Mouse (Mus musculus) left cerebral cortex, postnatal 10 days (tissue): Measurements from ENCODE around the gene Olfr1029. TPM values are rescaled to one million over a fixed set of nuclear protein-coding genes. Genes with fewer than 3 reads are reported as not detected.
"Not testable (repeated sequence)": the region's sequence is repeated elsewhere in the genome, so short reads cannot be mapped to it uniquely, and the experiment has no call there.

ENCODE experiments used
- DNase-seq, 2 experiments: peaks; one replicate each; pipeline ENCODE4 v3.0.0; 2021 to 2022; ENCODE audit warnings: low spot score in 2 of 2, mixed read lengths in 1 of 2; ENCODE audit errors: extremely low spot score in 1 of 2
- intact Hi-C: fragments of 180-260 bp; cut with DNase I; formaldehyde crosslinking; loops from one replicate; pipeline ENCODE4 v1.15.1; 2025
- total RNA-seq, 2 experiments: library from RNA; stranded (reverse); gene quantifications; 2 replicates each; pipeline ENCODE4 v1.2.3; 2021

The Olfr1029 gene
- not detected for total RNA-seq

DNA sequence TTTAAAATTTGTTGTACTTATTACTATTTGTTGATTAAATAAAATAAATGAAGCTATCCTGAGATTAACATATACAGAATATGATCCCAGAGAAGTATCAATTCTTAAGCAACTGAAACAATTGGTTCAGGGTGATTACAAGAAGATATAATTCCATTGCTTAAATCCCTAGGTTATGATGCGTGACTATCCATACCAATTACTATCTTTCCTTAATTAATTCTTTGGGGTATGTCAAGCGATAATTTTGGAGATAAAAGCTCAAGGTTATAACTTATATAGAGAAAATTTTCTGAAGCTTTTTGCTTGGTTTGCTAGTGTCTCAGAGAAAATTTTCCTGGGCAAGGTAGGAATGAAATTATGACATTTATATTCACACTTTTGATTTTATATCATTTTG lies at the start of gene Olfr1029:
Gene Olfr1029, plus strand, starts transcription at position 301 of the 400 bp plus-strand sequence.
- no peak for DNase-seq
- intact Hi-C loops, result no loop called here

DNA sequence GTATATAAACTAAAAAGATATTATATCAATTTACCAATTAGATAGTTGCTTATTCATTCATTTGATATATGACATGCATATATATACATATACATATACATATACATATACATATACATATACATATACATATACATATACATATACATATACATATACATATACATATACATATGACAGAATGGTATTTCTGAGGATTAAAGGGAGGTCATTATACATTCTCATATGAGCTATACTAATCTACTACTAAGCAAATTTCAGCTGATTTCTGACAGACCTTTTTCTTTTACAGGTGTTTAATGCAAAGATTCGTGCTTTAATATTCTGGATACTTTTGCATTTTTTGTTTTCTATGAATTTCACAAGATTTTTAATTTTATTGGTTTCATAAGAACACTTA lies 23.6 kb upstream of the Olfr1029 start, which contains the start of gene Olfr1028:
Gene Olfr1028, plus strand, starts transcription at position 301 of the 400 bp plus-strand sequence.
- DNase-seq, result no peak
- intact Hi-C loops, result no loop called here

DNA sequence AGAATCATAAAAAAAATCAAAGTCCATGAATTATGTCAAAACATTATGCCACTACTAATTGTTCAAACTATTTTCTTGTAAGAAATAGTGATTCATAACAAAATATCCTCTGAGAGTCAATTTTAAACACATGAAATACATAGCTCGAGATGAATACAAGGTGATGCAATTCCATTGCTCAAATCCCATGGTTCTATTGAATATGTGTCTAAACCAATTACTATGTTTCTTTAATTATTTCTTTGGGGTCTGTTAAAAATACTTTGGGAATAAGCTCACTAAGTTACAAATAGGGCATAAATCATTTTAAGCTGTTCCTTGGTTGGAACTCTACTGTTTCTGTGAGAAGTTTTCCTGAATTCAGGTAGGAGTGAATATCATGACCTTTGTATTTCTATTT lies 5.3 kb downstream of the Olfr1029 start, which contains the start of gene Olfr1030:
Gene Olfr1030, plus strand, starts transcription at position 301 of the 400 bp plus-strand sequence.
- DNase-seq, result no peak
- intact Hi-C loops, result no loop called here

DNA sequence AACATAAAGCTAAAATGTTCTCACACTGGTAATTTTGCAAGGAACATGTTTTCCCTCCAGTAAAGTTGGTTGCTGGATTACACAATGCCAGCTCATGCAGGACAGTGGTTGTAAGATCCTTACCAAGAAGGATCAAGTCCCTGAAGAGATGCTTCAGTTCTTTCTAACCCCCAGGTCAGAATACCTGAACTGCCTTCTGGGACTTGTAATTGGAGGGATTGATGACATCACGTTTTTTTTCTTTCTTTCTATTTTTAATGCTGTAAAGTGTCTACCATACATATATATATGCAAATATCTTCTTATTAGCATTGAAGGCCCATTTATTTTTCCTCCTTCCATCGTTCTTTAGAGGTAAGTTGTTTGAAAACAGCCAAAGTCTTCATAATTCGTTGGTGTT lies 16.3 kb downstream of the Olfr1029 start, which contains the start of gene Olfr1031:
Gene Olfr1031, plus strand, starts transcription at position 301 of the 400 bp plus-strand sequence.
- no peak for DNase-seq
- intact Hi-C loops, result no loop called here

DNA sequence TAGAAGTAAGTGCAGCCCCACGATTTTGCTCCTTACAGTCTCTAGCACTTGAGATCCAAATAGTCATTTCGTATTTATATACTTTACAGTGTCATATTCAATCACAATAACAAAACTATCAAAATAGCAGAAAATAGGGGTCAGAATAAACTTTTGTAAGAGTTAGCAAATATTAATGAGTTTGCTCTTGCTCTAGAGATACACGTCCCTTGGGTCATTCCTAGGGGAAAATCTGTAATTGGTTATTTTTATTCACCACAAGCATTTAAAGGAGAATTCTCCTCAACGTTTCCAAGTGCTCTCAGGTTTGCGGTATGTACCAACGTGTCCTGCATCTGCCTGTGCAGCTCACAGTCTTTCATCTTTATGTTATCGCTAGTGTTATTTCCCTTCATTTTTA lies 31.5 kb downstream of the Olfr1029 start, which contains the start of gene Olfr1032:
Gene Olfr1032, plus strand, starts transcription at position 301 of the 400 bp plus-strand sequence.
- intact Hi-C loops, result no loop called here

DNA sequence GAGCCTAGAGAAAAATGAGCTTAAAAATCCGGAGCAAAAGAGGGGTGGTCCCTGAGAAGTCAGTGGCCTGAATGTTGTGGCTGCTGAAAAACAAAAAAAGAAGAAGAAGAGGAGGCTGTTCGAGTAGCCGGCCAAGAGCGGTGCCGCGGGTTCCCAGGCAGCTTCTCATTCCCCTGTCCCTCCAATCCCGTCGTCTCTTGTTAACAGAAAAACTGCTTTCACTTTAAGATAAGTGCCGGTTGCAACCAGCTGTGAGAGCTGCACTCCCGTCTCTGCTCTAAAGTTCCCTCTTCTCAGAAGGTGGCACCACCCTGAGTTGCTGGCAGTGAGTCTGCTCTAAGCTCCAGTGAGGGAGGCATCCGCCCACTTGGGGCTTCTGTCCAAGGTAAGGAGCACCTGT lies 46.7 kb downstream of the Olfr1029 start, which contains the start of gene Olfr1033:
Gene Olfr1033, plus strand, starts transcription at position 228 of the 400 bp plus-strand sequence.
- intact Hi-C loops, DNase-seq: not testable (repeated sequence)

More for the DNA sequence above, 31.5 kb downstream of the Olfr1029 start, which contains the start of gene Olfr1032:
- DNase-seq, result no peak

DNA sequence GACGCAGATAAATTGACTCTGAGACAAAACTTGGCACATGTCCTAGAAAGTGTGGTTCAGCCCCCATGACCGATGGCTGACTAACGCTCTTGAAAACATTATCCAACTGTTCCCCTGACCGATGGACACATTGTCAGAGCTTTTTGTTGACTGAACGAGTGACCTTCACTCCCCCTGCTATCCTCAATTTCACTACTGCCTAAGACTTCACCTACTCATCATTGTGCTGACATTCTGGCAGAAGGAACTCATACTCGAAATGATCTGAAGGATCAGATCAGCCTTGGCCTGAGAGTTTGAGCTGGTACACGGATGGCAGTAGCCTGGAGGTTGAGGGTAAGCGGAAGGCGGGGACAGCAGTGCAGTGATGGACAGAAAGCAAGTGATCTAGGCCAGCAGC lies 47.8 kb downstream of the Olfr1029 start:
- DNase-seq, intact Hi-C loops: not testable (repeated sequence)

Other genes starting within 250 kb of the Olfr1029 start
- not detected for gene Olfr1012, start 211.1 kb upstream of the Olfr1029 start, total RNA-seq
- not detected for gene Olfr1013, start 206.8 kb upstream of the Olfr1029 start, total RNA-seq
- not detected for gene Olfr1014, start 201.2 kb upstream of the Olfr1029 start, total RNA-seq
- not detected for gene Olfr1015, start 191.9 kb upstream of the Olfr1029 start, total RNA-seq
- not detected for gene Olfr1016, start 171.4 kb upstream of the Olfr1029 start, total RNA-seq
- gene Olfr1018, start 155.4 kb upstream of the Olfr1029 start, total RNA-seq, result not detected
- gene Olfr1019, start 128.4 kb upstream of the Olfr1029 start, total RNA-seq, result not detected
- not detected for gene Olfr1020, start 126.9 kb upstream of the Olfr1029 start, total RNA-seq
- gene Olfr1022, start 105.3 kb upstream of the Olfr1029 start, total RNA-seq, result not detected
- gene Olfr1023, start 88.3 kb upstream of the Olfr1029 start, total RNA-seq, result not detected
- not detected for gene Olfr1024, start 68.8 kb upstream of the Olfr1029 start, total RNA-seq
- not detected for gene Olfr1025-ps1, start 58.7 kb upstream of the Olfr1029 start, total RNA-seq
- not detected for gene Olfr1026, start 52.3 kb upstream of the Olfr1029 start, total RNA-seq
- gene Olfr1028, start 23.5 kb upstream of the Olfr1029 start, total RNA-seq, result not detected
- not detected for gene Olfr1030, start 5.4 kb downstream of the Olfr1029 start, total RNA-seq
- not detected for gene Olfr1031, start 16.4 kb downstream of the Olfr1029 start, total RNA-seq
- not detected for gene Olfr1032, start 31.6 kb downstream of the Olfr1029 start, total RNA-seq
- gene Olfr1033, start 46.7 kb downstream of the Olfr1029 start, total RNA-seq, result not detected
- not detected for gene Olfr1034, start 72.0 kb downstream of the Olfr1029 start, total RNA-seq
- gene Olfr1036, start 100.1 kb downstream of the Olfr1029 start, total RNA-seq, result not detected
- not detected for gene Olfr1037, start 113.5 kb downstream of the Olfr1029 start, total RNA-seq
- not detected for gene Olfr1039, start 162.0 kb downstream of the Olfr1029 start, total RNA-seq
- not detected for gene Olfr1040, start 172.8 kb downstream of the Olfr1029 start, total RNA-seq
- not detected for gene Olfr1042, start 187.9 kb downstream of the Olfr1029 start, total RNA-seq
- not detected for gene Olfr1043, start 193.6 kb downstream of the Olfr1029 start, total RNA-seq
- gene Olfr1044, start 203.9 kb downstream of the Olfr1029 start, total RNA-seq, result not detected
- not detected for gene Olfr52, start 211.8 kb downstream of the Olfr1029 start, total RNA-seq
- not detected for gene Olfr1045, start 229.1 kb downstream of the Olfr1029 start, total RNA-seq
- not detected for gene Olfr1046, start 245.4 kb downstream of the Olfr1029 start, total RNA-seq